17 mouse cellular contexts compared by ENCODE assay signal in the genomic region with DNA sequence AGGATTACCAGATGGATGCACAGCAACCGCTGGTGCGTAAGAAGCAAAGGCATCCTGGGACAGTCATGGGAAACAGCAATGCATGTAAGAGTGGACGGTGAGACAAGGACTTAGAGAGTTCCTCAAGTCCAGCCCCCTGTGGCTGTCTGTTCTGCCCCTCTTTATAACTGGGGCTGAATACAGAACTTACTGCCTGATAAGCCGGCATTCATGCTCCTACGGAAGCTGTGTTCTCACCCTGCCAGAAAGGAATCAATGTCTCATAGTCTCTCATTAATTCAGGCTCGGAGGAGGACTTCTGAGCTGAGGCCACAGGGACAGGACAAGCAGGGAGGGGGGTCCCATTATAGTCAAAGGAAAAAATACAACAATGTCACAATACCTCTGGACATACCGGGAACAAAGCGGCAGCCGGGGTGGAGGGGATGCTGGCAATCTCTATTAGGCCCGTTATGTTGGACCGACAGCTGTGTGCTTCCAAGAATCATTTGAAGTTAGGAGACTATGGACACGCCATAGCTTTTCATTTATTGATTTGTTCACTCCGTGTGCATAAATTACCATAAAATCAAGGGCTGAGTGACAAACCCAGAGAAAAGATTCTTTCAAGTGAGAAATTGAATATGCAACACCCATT. TPM values are rescaled to one million over a fixed set of nuclear protein-coding genes. Genes with fewer than 3 reads are reported as not detected.
A peak's percentile ranks its signal among the peaks of the same experiment; 100 is the strongest.
DNase-seq lines count a peak whose midpoint lies in the region; ATAC-seq lines count a peak whose summit lies in the region.
"Had no signal": no experiment of that assay in that cellular context is flagged by ENCODE, and none has a peak within 500 bp of the region (broad histone marks: within the 10 kb centered on the region; RNA-seq: fewer than 3 reads in every experiment).

No protein-coding gene starts in this region.

- no peaks in the 10 kb centered on the region for H3K9me3 ChIP-seq in forebrain, embryonic 13.5 days (replicated peaks)
- no peaks in the 10 kb centered on the region for H3K9me3 ChIP-seq in hindbrain, embryonic 15.5 days
- H3K9me3 ChIP-seq in midbrain, embryonic 16.5 days (replicated peaks; ENCODE audit: control insufficient read depth, low read length, poor library complexity, severe bottlenecking): no peaks in the 10 kb centered on the region
- H3K9me3 ChIP-seq: liver, embryonic 13.5 days; stomach, embryonic 15.5 days had no signal

- H3K9ac ChIP-seq in forebrain, embryonic 13.5 days: peak overlapping the region; percentile 31; the same call in 1 of the 2 replicates
- no peak overlapping the region for H3K9ac ChIP-seq in hindbrain, embryonic 15.5 days
- no peak overlapping the region for H3K9ac ChIP-seq in midbrain, embryonic 16.5 days (ENCODE audit: low read depth, low read length)
- H3K9ac ChIP-seq: liver, embryonic 13.5 days; stomach, embryonic 15.5 days had no signal

- WGBS in forebrain, embryonic 13.5 days: 5% methylated on average over 13 of the region's 13 CpGs
- 17% methylated on average over 13 of the region's 13 CpGs for WGBS in hindbrain, embryonic 15.5 days
- 7% methylated on average over 13 of the region's 13 CpGs for WGBS in midbrain, embryonic 16.5 days

- peak; percentile 40 for DNase-seq in embryo, embryonic 9.5 days (ENCODE audit: extremely low spot score)
- DNase-seq in heart, postnatal 10 days: no peak
- DNase-seq in layer of hippocampus, adult 18-20 months (ENCODE audit: low spot score in 2 of 2): no peak
- DNase-seq in lung, postnatal 36 days: no peak
- DNase-seq in layer of hippocampus, adult 9-10 months (ENCODE audit: low spot score): no peak
- DNase-seq: cerebellum, postnatal 36 days; gastrocnemius, postnatal 25 days; left cerebral cortex, postnatal 4 days; liver, embryonic 13.5 days; thymus, postnatal 14 days had no signal

- peak overlapping the region; percentile 49 for H3K4me2 ChIP-seq in forebrain, embryonic 13.5 days
- H3K4me2 ChIP-seq in hindbrain, embryonic 15.5 days: peak overlapping the region; percentile 35
- H3K4me2 ChIP-seq in midbrain, embryonic 16.5 days (ENCODE audit: low read length): peak overlapping the region; percentile 44
- H3K4me2 ChIP-seq: liver, embryonic 13.5 days; stomach, embryonic 15.5 days had no signal

- H3K27ac ChIP-seq in forebrain, embryonic 13.5 days: peak overlapping the region; percentile 95
- H3K27ac ChIP-seq in hindbrain, embryonic 15.5 days (replicated peaks): peak overlapping the region; percentile 54
- peak overlapping the region; percentile 76 for H3K27ac ChIP-seq in midbrain, embryonic 16.5 days (ENCODE audit: low read length)
- H3K27ac ChIP-seq: liver, embryonic 13.5 days; stomach, embryonic 15.5 days had no signal

- peak overlapping the region; percentile 15; the same call in 1 of the 2 replicates for H3K4me3 ChIP-seq in forebrain, embryonic 13.5 days
- no peak overlapping the region for H3K4me3 ChIP-seq in hindbrain, embryonic 15.5 days
- 0 out of 2 replicates have a peak overlapping the region, but pooled peaks have one; percentile 5 for H3K4me3 ChIP-seq in midbrain, embryonic 16.5 days (ENCODE audit: low read depth, low read length)
- H3K4me3 ChIP-seq: liver, embryonic 13.5 days; stomach, embryonic 15.5 days had no signal

- peaks cover 73% of the 10 kb centered on the region for H3K4me1 ChIP-seq in forebrain, embryonic 13.5 days
- H3K4me1 ChIP-seq in hindbrain, embryonic 15.5 days (replicated peaks): peaks cover 38% of the 10 kb centered on the region
- H3K4me1 ChIP-seq in midbrain, embryonic 16.5 days (ENCODE audit: control insufficient read depth, insufficient read depth, low read length): peaks cover 46% of the 10 kb centered on the region
- H3K4me1 ChIP-seq: liver, embryonic 13.5 days; stomach, embryonic 15.5 days had no signal

- no peaks in the 10 kb centered on the region for H3K36me3 ChIP-seq in forebrain, embryonic 13.5 days (ENCODE audit: poor library complexity, severe bottlenecking)
- H3K36me3 ChIP-seq in hindbrain, embryonic 15.5 days: no peaks in the 10 kb centered on the region
- H3K36me3 ChIP-seq in midbrain, embryonic 16.5 days (ENCODE audit: control insufficient read depth, insufficient read depth, low read length): no peaks in the 10 kb centered on the region
- H3K36me3 ChIP-seq: liver, embryonic 13.5 days; stomach, embryonic 15.5 days had no signal

- peak; percentile 93 for ATAC-seq in forebrain, embryonic 13.5 days
- ATAC-seq in hindbrain, embryonic 15.5 days (ENCODE audit: low FRiP score, low read depth): peak; percentile 84
- peak; percentile 87 for ATAC-seq in midbrain, embryonic 16.5 days
- ATAC-seq: activated CD4-positive, CD25-positive, alpha-beta regulatory T cell, adult 4 months; inflammation-experienced regulatory T-cells, adult 6 months; lung, postnatal 0 days had no signal

- no peaks in the 10 kb centered on the region for H3K27me3 ChIP-seq in forebrain, embryonic 13.5 days
- H3K27me3 ChIP-seq in hindbrain, embryonic 15.5 days: no peaks in the 10 kb centered on the region
- no peaks in the 10 kb centered on the region for H3K27me3 ChIP-seq in midbrain, embryonic 16.5 days (ENCODE audit: control insufficient read depth, insufficient read depth, low read depth, low read length)
- H3K27me3 ChIP-seq: liver, embryonic 13.5 days; stomach, embryonic 15.5 days had no signal

- intact Hi-C loops in heart, postnatal 10 days (cut with DNase I): no loop called here

RNA-seq across cellular contexts. Expression of a gene that starts 15.7 kb away (rescaled TPM):
- polyA plus RNA-seq in forebrain, embryonic 13.5 days (2015; fragmentation: Nextera tagmentation; extraction: Ambion mirVana): 49.1 and 50.9 TPM in 2 replicates
- polyA plus RNA-seq in hindbrain, embryonic 15.5 days (2015; fragmentation: Nextera tagmentation; extraction: Ambion mirVana): 34.8 and 37.2 TPM in 2 replicates
- polyA plus RNA-seq in midbrain, embryonic 16.5 days (2015; fragmentation: Nextera tagmentation; extraction: Ambion mirVana): 40.7 and 50.0 TPM in 2 replicates
- under 1 TPM in 1 of 2 experiments, not detected in 1; 0.02 TPM for total RNA-seq in heart, postnatal 10 days (2021)
- 10 to 100 TPM; 15.2 to 15.7 TPM for total RNA-seq in layer of hippocampus, adult 18-20 months (2021)
- total RNA-seq: gastrocnemius, postnatal 25 days had no signal
- polyA plus RNA-seq: inflammation-experienced regulatory T-cells, adult 6 months; liver, embryonic 13.5 days had no signal
